Mouse (Mus musculus): Measurements from ENCODE around the gene Gm13696.
"Not testable (repeated sequence)": the region's sequence is repeated elsewhere in the genome, so short reads cannot be mapped to it uniquely, and the experiment has no call there.

DNA sequence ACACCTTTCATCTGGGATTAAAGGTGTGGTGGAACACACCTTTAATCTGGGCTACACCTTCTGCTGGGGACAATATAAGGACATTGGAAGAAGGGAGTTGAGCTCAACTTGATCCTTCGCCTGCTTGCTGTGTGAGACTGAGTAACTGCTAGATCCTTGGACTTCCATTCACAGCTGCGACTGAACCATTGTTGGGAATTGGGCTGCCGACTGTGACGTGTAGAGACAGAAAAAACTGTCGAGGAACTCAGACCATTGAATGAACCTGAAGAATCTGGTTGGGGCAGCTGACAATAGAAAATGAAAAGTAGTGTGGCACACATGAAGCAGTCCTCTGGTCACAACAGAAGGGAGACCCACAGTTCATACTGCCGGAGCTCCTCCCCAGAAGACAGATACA, 5.9 kb upstream of the Gm13696 start, which contains the start of gene Gm13695:
- not testable (repeated sequence) for TF ChIP-seq CTCF (IDR thresholded peaks at IDR 0.05; ENCODE audit: low read depth); EP300 (optimal IDR thresholded peaks at IDR 0.05)
